Mouse (Mus musculus): Measurements from ENCODE around the gene Eef1a1. TPM values are rescaled to one million over a fixed set of nuclear protein-coding genes. Genes with fewer than 3 reads are reported as not detected.

Gene Eef1a1
- polyA plus RNA-seq (2014; fragmentation: Illumina TruSeq; extraction: RNeasy Lipid Tissue Mini Kit (QIAGEN cat#74804); ENCODE audit: low read depth, low replicate concordance): 4,098 TPM

DNA sequence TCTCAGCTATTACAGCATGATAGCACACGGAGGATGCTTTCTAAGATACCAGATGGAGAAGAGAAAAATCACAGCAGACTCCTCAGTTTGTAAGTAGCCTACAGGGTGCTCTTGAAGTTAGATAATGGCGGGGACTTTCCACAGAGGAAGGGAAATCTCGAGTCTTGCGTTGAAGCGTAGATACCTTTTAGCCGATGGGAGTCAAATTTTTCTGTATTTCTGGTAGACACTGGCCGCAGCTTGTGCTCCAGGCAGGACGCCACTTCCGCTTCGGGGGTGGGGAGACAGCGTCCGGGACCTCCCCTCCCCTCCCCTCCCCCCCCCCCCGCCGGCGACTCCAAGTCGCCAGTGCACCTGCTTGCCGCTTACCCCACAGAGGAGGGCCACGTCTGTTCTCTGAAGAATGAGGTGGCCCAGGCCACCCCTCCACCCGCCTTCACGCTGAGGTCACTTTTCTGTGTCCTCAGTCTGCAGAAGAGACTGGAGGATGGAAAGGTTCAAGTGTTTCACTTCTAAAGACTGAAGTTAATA lies at the start of gene Eef1a1:
TSS of gene Eef1a1 (minus strand) at position 262 of the 531 bp plus-strand sequence.

DNA sequence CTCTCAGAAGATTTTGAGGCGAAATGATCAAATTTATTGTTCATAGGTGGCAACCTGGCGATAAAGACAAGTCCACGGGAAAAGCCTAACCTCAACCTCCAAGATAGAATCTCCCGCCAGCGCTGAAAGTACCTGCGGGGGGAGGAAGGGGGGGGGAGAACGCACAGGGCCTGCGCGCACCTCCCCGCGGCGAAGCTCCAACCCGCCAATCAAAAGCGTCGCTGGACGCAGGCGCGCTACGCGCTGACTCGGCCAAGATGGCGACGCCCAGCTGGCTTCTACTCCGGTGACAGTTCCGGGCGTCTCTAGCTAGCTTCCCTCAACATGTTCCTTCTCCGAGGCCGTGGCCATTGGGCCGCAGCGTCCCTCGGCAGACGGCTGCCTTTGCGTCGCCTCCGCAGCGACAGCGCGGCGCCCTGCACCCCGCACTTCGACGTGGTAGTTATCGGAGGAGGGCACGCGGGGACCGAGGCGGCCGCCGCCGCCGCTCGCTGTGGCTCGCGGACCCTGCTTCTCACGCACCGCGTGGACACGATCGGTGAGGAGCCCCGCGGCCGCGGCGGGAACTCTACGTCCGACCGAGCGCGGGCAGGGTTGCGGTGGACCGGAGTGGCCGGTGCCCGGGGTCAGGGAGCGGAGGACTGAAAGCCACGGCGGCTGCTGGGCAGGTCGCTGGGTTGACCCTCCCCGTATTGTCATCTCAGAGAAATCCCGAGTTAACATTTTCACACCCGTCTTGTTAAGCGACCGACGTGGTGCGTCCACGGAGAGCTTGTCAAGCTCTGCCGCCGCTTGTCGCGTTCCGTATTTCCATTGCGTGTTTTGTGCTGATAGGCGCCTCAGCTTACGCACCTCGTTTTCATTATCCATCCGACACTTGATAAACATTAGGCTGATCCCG lies 40.7 kb downstream of the Eef1a1 start, which contains the start of the genes Mto1 and Gm17324:
TSS of gene Mto1 (plus strand) at position 236 of the 901 bp plus-strand sequence.
TSS of gene Gm17324 (minus strand) at position 814 of the 901 bp plus-strand sequence.

DNA sequence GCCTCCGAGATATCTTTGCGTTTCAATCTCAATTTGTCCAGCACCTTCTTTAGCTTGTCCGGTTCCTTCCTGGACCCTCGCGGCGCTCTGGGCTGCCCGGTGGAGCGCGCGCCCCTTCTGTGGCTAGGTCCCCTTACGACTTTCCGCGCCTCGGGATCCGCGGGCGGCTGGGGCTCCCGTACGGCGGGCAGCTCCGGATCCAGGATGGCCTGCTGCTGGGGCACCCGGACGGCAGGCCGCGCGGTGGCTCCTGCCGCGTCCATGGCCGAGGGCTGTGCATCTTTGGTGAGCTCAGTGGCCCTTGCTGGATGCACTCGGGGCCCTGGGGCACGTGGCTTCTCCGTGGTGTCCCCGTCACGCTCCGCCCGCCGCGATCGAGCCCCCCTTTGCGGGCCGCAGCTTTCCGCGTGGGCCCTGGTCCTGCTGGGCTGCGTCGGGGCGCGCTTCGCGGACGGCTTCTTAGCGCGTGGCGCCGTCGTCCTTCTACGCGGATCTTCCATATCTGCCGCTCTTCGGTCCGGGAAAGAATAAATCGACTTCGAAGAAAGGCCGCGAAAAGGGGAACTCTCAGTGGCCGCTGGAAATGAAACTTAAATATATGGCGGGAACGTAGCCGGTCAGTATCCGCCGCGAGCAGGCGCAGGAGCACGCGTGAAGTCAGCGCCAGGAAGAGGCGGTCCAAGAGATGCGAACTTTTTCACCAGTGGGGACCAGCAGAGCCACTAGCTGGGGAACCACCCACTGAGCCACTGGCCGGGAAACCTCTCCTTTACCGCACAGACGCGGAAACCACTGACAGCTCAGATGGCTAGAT lies 46.2 kb downstream of the Eef1a1 start, which contains the start of gene Cgas:
TSS of gene Cgas (minus strand) at position 659 of the 814 bp plus-strand sequence.

Other genes with a start within 250 kb of the Eef1a1 start
- gene Gm3776, start 232.0 kb downstream of the Eef1a1 start, polyA plus RNA-seq (2014; fragmentation: Illumina TruSeq; extraction: RNeasy Lipid Tissue Mini Kit (QIAGEN cat#74804); ENCODE audit: low read depth, low replicate concordance): not detected
- gene Gm10639, start 199.2 kb downstream of the Eef1a1 start, polyA plus RNA-seq (2014; fragmentation: Illumina TruSeq; extraction: RNeasy Lipid Tissue Mini Kit (QIAGEN cat#74804); ENCODE audit: low read depth, low replicate concordance): 86.5 TPM
- not detected for gene Omt2a, start 174.4 kb downstream of the Eef1a1 start, polyA plus RNA-seq (2014; fragmentation: Illumina TruSeq; extraction: RNeasy Lipid Tissue Mini Kit (QIAGEN cat#74804); ENCODE audit: low read depth, low replicate concordance)
- not detected for gene Omt2b, start 161.6 kb downstream of the Eef1a1 start, polyA plus RNA-seq (2014; fragmentation: Illumina TruSeq; extraction: RNeasy Lipid Tissue Mini Kit (QIAGEN cat#74804); ENCODE audit: low read depth, low replicate concordance)
- gene Gsta2, start 133.4 kb downstream of the Eef1a1 start, polyA plus RNA-seq (2014; fragmentation: Illumina TruSeq; extraction: RNeasy Lipid Tissue Mini Kit (QIAGEN cat#74804); ENCODE audit: low read depth, low replicate concordance): 2,120 TPM
- gene Dppa5a, start 121.0 kb downstream of the Eef1a1 start, polyA plus RNA-seq (2014; fragmentation: Illumina TruSeq; extraction: RNeasy Lipid Tissue Mini Kit (QIAGEN cat#74804); ENCODE audit: low read depth, low replicate concordance): not detected
- gene Ooep, start 110.4 kb downstream of the Eef1a1 start, polyA plus RNA-seq (2014; fragmentation: Illumina TruSeq; extraction: RNeasy Lipid Tissue Mini Kit (QIAGEN cat#74804); ENCODE audit: low read depth, low replicate concordance): not detected
- 0.24 TPM for gene Ddx43, start 93.4 kb downstream of the Eef1a1 start, polyA plus RNA-seq (2014; fragmentation: Illumina TruSeq; extraction: RNeasy Lipid Tissue Mini Kit (QIAGEN cat#74804); ENCODE audit: low read depth, low replicate concordance)
- gene Cgas, start 45.9 kb downstream of the Eef1a1 start, polyA plus RNA-seq (2014; fragmentation: Illumina TruSeq; extraction: RNeasy Lipid Tissue Mini Kit (QIAGEN cat#74804); ENCODE audit: low read depth, low replicate concordance): 0.77 TPM
- gene Mto1, start 40.9 kb downstream of the Eef1a1 start, polyA plus RNA-seq (2014; fragmentation: Illumina TruSeq; extraction: RNeasy Lipid Tissue Mini Kit (QIAGEN cat#74804); ENCODE audit: low read depth, low replicate concordance): 26.3 TPM
- gene Gm17324, start 40.4 kb downstream of the Eef1a1 start, polyA plus RNA-seq (2014; fragmentation: Illumina TruSeq; extraction: RNeasy Lipid Tissue Mini Kit (QIAGEN cat#74804); ENCODE audit: low read depth, low replicate concordance): not detected
- 66.3 TPM for gene Slc17a5, start 98.9 kb upstream of the Eef1a1 start, polyA plus RNA-seq (2014; fragmentation: Illumina TruSeq; extraction: RNeasy Lipid Tissue Mini Kit (QIAGEN cat#74804); ENCODE audit: low read depth, low replicate concordance)
- 1.3 TPM for gene Cd109, start 126.4 kb upstream of the Eef1a1 start, polyA plus RNA-seq (2014; fragmentation: Illumina TruSeq; extraction: RNeasy Lipid Tissue Mini Kit (QIAGEN cat#74804); ENCODE audit: low read depth, low replicate concordance)

Measured in kidney, adult 10 weeks (tissue).